Mouse (Mus musculus) frontal cortex, adult (tissue): ENCODE results near the gene Plcxd1.
"Not testable (repeated sequence)": the region's sequence is repeated elsewhere in the genome, so short reads cannot be mapped to it uniquely, and the experiment has no call there.

ENCODE experiments used
- ATAC-seq: cut with Nextera tagmentation; 2 replicates; pipeline ENCODE4 v1.9.2; 2017; ENCODE audit warnings: mild to moderate bottlenecking, moderate library complexity, mixed read lengths; ENCODE audit not compliant: low TSS enrichment

Plcxd1 gene

DNA sequence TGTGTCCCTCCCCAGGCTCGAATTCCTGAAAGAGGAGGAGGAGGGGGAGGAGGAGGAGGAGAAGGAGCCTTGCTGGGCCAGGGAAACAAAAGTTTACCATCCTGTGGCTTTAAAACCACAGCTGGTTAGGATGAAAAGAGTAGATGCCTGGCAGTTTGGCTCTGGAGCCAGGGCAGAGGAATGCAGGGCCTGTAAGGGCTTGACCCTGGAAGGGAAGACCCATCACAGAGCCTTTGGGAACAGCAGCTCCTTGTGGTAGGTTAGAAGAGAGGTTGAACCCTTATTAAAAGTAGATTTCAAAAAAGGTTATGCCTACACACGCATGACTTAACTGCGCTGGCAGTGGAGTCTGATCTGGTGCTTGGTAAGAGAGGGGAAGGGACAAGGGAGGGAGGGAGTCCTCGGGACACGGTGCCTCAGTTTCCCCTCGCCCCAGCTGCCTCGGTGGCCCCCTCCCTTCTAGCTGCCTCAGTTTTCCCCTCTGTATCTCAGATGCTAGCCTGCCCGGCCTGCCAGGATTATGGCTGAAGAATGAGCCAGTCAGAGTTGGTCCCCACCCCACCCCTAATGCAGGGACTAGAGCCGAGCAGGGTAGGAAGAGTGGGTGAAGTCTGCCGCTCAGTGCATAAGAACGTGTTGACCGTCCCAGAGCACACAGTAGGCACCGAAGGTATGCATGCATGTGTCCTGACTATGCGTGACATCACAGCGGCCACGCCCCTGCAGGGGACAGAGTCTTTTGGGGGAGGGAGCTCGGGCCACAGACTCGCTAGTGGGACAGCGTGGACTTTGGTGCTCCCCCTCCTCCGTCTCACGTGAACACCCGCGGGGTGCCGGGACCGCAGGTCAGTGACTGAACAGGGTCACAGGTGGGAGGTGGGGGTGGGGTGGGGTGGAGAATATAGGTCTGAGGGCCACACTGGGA lies at the start of gene Plcxd1:
Gene Plcxd1, plus strand, starts transcription at position 314 of the 925 bp plus-strand sequence.
- ATAC-seq, result no peak

DNA sequence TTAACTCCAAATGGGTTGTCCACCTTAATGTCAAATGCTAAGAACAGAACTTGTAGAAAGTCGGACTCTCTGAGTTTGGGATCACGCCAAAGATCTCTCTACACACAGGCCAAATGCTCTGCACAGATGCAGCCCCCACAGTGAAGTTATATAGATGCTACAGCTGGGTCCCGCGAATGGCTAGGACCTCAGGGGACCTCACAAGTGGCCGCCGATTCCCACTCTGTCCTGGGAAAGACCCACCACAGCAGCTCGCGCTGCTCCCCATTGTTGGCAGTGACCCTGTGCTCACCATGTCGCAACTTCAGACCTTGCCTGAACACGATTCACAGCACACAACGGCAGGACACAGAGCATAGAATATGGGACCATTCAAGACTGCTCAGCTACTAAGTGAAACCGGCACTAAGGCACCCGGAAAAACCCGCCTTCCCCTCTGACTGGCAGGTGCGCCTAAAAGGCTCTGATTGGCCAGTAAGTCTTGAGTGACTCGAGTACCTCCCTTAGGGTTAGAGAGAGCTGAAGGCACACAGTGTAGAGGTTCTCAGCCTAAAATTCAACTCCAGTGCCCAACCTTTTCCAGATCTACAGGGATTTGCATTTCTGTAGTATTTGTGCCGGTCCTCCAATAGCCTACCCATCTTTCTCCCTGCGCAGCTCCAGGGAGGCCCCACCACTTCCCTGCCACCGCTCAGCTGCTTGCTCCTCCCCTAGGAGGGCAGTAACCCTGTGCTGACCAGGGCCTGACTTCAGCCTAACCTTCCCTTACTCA lies 41.9 kb upstream of the Plcxd1 start:
- ATAC-seq, result peak; percentile 99

DNA sequence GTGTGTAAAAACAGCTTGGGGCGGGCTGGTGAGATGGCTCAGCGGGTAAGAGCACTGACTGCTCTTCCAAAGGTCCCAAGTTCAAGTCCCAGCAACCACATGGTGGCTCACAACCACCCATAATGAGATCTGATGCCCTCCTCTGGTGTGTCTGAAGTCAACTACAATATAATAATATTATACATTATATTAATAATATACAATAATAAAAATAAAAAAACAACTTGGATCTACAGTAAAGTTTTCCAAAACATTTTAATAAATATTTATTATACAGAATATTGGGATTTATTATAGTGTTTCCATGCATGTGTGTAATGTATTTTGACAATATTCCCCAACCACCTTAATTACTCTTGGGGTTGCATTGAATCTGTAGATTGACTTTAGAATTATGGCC lies 27.4 kb upstream of the Plcxd1 start, which contains the start of gene Gm17655:
Gene Gm17655, minus strand, starts transcription at position 101 of the 400 bp plus-strand sequence.
- ATAC-seq, result not testable (repeated sequence)

DNA sequence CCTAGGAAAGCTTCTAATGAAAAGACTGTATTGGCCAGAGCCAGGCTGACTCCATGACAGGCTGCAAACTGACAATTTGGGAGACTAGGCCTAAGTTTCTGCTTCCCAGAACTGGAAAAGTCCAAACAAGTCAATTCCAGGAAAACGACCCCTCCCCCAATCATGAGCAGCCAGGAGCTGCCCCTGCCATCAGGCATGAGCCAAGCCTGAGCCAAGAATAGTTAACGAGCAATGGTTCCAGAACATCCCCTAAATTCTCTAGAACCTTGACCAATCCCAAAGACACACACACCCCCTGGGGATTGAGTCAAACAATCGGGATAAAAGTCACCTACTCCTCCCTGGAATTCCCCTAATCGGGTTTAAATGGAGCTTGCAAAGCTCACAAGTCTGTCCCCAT lies 16.8 kb upstream of the Plcxd1 start:
- no peak for ATAC-seq

DNA sequence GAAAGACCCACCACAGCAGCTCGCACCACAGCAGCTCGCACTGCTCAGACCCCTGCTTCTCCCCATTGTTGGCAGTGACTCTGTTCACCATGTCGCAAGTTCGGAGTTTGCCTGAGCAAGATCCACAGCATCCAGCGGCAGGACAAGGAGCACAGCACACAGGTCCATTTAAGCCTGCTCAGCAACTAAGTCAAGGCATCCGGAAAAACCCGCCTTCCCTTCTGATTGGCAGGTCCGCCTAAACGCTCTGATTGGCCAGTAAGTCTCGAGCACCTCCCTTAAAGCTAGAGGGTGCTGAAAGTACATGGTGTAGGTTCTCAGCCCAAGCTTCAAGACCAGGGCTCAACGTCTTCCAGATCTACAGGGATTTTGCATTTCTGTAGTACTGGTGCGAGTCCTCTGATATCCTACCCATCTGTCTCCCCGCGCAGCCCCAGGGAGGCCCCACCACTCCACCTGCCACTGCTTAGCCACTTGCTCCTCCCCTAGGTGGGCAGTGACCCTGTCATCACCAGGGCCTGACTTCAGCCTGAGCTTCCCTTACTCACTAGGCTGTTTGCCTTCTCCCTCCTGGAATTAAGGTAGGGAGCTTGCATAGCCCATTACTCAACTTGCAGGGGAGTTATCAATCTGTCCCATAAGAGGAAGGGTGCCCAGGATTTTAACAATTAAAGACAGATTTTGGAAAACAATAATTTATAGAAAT lies 13.5 kb upstream of the Plcxd1 start:
- ATAC-seq, result no peak

DNA sequence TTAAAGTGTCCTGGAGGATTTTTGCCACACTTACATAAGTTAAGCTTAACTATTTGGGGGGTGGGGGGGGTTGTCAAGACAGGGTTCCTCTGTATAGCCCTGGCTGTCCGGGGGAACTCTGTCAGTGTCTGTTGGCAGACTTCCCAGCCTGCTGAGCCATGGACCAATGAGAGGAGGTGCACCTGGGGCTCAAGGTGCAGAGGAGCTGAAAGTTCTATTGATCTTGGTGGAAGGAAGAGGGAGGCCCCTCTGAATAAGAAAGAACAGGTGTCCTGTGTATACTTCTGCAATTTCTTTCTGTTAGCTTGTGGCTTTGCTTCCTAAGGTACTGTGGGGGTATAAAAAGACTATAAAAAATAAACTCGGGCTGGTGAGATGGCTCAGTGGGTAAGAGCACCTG lies 8.2 kb upstream of the Plcxd1 start:
- ATAC-seq, result no peak

DNA sequence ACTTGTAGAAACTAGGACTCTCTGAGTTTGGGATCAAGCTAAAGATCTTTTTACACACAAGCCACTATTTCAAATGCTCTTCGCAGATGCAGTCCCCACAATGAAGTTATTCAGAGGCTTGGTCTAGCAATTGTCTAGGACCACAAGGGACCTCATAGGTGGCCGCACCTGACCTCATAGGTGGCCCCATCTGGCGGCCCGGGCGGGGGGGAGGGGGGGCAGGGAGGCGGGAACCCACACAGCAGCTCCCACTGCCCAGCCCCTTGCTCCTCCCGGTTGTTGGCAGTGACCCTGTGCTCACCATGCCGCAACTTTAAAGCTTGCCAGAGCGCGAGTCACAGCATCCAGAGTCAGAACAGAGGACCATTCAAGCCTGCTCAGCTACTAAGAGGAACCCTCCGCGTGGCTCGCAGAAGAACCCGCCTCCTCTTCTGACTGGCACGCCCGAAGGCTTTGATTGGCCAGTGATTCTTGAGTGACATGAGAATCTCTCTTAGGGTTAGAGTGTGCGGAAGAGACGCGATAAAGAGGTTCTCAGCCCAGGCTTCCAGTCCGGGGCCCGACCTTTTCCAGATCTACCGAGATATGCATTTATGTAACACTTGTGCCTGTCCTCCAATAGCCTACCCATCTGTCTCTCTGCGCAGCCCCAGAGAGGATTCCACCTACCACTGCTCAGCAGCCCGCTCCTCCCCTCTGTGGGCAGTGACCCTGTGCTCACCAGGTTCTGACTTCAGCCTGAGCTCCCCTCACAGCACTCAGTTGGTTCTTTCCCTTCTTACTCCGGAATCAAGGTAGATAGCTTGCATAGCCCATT lies 5.5 kb upstream of the Plcxd1 start, which contains the start of gene Gm35315:
Gene Gm35315, minus strand, starts transcription at position 391 of the 817 bp plus-strand sequence.
- peak; percentile 99 for ATAC-seq

DNA sequence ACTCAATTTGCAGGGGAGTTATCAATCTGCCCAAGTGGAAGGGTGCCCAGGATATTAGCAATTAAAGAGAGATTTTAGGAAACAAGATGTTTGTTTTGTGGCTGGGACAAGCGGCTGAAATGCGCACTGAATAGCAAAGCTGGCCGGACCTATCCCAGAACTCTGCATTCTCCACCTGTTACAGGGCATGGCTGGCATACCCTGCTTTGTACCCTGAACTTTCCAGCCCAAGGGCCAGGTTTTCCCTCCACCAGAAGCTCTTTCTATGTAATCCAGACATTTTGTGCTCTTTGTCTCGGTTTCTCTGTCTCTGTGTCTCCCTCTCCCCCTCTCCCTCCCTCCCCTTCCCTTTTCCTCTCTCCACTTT lies 4.9 kb upstream of the Plcxd1 start:
- ATAC-seq, result no peak

DNA sequence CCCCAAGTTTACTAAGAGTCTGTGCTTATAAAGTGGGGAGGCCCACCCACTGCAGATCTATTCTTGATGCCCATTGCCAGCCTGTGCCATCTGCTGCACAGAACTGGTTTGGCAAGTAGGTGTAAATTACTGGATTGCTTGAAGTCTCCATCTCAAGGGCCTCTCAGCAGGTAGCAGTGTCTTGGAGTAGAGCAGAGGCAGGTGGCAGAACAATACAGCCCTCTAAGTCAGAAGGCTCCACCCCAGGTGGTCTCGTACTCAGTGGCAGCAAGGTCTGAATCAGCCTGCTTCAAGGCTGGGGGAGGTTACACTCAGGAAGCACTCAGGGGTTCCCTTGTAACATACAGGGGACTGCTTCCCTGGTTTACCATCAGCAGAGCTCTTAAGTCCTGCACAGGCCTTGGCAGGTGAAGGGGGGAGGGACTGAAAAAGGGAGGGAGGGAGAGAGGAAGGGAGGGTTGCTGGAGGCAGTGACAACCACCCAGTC lies 735 bp upstream of the Plcxd1 start:
- ATAC-seq, result no peak

DNA sequence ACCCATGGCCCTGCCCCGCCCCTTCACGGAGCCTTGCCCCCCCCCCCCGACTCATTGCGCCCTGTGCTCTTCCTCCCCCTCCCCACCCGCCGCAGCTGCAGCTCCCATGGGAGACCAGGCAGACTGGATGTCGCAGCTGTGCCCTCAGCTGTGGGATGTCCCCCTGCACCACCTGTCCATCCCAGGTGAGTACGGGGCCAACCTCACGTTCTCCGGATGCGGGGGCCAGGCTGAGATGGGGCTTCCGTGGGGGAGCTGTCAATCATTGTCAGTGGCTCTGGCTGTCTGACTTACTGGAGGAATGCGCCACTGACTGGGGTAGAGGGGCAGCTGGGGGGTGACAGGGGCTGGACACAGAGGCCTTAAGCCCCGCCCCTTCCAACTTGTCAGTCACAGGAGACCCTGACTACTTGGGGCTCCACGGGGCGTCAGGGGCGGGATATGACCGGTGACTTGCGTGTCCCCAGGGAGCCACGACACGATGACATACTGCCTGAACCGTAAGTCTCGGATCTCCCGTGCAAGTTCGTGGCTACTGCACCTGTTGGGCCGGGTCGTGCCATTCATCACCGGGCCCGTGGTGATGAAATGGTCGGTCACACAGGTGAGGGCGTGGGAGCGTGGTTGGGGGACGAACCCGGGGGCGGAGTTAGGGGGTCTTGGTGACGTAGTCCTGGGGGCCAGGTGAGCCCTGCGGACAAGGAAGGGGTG lies 1.3 kb downstream of the Plcxd1 start:
- ATAC-seq, result no peak

DNA sequence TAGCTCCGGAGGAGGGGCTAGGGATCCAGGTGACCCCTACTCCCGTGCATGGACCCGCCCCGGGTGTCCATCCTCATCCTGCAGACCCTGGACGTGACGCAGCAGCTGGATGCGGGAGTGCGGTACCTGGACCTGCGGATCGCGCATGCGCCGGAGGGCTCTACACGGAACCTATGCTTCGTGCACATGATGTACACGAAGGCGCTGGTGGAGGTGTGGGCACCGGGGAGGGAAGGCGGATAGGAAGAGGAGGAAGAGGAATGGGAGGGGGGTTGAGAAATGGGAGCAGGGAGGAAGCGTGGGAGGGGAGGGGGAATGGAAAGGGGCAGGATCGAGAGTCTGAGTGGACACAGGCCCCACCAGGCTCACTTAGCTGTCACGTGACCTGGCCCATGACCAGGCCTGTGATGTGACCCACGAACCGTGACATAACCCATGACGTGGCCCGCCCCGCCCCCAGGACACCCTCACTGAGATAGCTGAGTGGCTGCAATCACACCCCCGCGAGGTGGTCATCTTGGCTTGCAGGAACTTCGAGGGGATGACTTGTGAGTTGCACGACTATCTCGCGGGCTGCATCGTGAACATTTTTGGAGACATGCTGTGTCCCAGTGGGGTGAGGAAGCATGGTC lies 2.1 kb downstream of the Plcxd1 start:
- peak; percentile 50 for ATAC-seq

DNA sequence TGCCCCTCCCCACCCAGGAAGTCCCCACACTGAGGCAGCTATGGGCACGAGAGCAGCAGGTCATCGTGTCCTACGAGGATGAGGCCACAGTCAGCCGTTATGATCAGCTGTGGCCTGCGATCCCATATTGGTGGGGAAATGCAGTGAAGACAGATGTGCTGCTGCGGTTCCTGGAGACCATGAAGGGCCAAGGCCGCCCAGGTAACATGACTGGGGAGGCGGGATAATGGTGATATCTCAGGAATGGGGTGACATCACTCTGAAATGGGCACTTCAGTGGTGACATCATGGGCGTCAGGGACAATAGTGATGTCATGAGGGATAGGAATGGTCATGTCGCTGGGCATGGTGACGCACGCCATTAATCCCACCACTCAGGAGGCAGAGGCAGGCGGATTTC lies 2.7 kb downstream of the Plcxd1 start:
- no peak for ATAC-seq

DNA sequence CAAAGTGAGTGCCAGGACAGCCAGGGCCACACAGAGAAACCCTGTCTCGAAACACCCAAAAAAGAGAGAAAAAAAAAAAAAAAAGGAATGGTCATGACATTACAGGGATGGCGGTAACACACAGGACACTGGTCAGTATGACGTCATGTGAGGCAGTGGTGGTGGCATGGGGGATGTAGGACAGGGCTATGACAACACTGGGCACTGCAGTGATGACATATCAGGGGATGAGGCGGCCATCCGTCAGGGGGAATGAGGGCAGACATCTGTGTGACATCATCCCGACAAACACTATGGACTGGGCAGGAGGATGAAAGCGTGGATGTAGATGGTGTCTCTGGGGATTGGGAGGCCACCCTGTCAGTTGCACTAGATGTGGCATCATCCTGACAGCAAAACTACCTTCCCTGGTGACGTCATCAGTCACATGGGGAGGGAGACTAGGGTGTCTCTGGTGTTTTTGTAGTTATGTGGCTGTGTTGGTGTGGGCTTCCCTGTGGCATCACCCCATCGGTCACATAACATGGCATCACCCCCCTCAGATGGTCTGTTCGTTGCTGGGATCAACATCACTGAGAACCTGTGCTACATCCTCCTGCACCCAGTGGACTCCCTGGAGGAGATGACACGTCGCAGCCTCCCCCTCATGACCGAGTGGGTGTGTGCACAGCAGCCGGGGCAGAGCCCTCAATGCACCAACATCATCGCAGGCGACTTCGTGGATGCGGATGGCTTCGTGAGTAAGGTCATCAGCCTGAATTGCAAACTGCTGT lies 3.3 kb downstream of the Plcxd1 start:
- no peak for ATAC-seq

DNA sequence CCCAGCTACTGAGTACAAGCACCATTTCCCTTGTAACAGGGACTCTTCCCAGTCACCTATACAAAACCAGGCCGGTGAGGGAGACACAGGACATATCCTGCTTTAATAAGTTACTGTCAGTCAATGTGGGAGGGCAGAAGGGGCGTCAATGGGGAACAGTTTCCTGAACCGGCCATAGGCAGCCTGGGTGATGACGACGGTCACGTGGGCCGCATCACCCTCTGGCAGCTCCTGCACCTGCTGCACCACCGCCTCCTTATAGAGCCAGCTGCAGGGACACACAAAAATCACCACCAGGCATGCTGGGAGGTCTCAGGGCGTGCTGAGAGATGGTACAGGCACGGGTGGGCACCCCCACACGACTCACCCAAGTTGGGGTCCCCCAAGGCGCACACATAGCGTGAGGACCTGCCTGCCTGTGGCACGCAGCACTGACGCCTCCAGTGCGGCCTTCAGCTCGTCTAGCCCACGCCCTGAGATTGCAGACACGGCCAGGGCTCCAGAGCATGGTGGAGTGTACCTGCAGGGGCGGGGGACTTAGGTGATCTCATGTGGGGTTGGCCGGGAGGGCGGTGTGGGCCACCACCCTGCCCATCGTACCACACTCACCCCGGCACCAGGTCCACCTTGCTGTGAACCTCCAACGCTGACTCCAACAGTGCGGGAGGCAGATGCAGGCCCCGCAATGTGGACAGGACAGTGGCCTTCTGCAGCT lies 4.3 kb downstream of the Plcxd1 start:
- ATAC-seq, result no peak

DNA sequence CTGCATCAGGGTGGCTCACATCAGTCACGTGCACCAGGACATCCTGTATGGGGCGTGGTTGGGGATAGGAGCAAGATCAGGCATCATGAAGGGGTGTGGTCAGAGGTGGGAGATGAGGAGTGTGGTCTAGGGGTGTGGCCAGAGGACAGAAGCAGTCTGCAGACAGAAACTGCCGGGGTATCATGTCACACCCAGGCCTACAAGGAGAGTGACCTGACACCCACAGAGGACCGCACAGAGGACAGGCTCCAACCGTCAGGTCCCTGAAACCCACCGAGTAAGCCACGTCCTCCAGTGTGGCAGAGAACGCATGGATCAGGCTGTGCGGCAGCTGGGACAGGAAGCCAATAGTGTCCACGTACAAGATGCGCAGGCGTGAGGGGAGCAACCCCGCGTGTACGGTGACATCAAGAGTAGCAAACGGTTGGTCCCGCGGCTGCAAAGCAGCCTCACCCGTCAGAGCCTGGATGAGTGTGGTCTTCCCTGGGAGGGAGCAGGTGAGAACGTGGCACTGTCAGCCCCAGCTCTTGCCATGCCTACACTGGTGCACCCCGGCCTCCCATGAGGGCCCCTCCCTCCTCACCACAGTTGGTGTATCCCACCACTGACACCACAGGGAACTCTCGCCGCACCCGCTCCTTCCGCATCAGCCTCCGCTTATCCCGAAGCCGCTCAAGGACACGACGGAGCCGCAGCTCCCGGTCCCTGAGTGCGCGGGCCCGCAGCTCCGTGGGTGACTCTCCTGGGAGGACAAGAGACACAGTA lies 5.0 kb downstream of the Plcxd1 start:
- no peak for ATAC-seq

DNA sequence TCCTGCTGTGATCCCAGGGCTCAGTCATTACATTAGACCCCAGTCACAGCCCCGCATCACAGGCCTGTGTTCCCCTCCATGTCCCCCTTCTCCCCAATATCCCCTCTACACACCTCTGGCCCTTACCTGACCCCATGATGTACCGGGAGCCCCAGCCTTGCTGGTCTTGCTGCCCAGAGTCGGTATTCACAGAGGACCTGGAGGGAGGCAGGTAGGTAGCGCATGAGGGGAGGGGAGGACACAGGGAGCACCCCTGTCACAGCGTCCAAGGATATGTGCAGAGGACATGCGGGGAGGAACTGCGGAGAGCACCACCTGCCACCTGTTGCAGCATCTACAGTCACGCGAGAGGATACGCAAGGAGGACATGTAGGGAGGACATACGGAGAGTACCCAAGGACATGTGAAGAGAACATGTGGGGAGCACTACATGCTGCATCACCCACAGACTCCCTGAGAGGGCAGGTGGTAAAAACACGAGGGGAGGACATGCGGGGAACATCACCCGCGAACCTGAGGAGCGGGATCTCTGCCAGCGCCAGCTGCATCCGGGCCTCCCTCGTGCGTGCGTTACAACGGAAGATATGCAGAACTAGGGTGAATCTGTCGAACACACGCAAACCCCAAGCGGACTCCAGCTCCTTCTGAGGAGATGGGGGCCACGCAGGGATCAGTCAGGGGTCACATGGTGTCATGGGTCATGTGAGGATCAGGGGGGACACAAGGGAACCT lies 6.5 kb downstream of the Plcxd1 start:
- ATAC-seq, result no peak
